Mouse (Mus musculus): ENCODE measurements around the gene Cnih3.

- TF ChIP-seq MAFK (IDR thresholded peaks at IDR 0.05; ENCODE audit: insufficient read depth, low read depth, low read length) (no peak), CHD2 (IDR thresholded peaks at IDR 0.05; ENCODE audit: low read depth, low read length) (no peak)
These were observed 5.4 kb downstream of the Cnih3 start for GRCm38 (mm10) chr1:181357870-181358269.

Data from ES-E14 (cell line).